In the genomic region with DNA sequence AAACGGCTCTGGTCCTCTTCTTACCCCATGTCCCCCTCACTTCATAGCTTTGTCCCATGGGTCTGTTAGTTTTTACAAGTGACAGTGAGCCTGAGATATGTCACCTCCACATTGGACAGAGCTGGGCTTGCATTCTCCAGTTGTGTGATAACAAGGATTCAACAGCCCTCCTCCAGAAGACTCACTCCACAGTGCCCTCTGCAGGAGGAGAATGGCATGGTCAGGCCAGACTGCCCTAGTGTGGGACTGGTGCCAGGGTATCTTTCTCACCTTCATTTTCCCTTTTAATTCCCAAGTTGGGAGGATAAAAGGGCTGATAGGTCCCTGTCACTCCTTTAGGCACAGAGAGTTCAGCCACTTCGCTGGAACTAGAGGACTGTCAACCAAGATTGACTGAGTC, we compare ENCODE assay signal across 8 mouse cellular contexts.
DNase-seq lines count a peak whose midpoint lies in the region; ATAC-seq and TF ChIP-seq lines count a peak whose summit lies in the region.

No protein-coding gene starts in this region.

- H3K36me3 ChIP-seq in heart, embryonic 15.5 days: no peaks in the 10 kb centered on the region

- TF ChIP-seq CTCF in gastrocnemius, adult 2 months (IDR thresholded peaks at IDR 0.05): peak; percentile 73

- H3K4me1 ChIP-seq in heart, embryonic 15.5 days (replicated peaks): peaks cover 23% of the 10 kb centered on the region

- intact Hi-C loops in gastrocnemius, adult 2 months (cut with DNase I): loop anchor here (10.0 kb wide), 1 partner anchor 694 kb away; no protein-coding TSS in a partner anchor

- no peak overlapping the region for H3K4me2 ChIP-seq in heart, embryonic 15.5 days

- H3K9me3 ChIP-seq in heart, embryonic 15.5 days (replicated peaks): no peaks in the 10 kb centered on the region

- peak; percentile 72 for DNase-seq in gastrocnemius, adult 2 months
- DNase-seq in gastrocnemius, adult 8-10 months (ENCODE audit: low spot score in 2 of 2): no peak
- peak; percentile 46 for DNase-seq in 3T3-L1 (ENCODE audit: low read depth, low spot score)
- peak; percentile 75 for DNase-seq in adrenal gland, postnatal 14 days
- DNase-seq in lung, postnatal 36 days: peak; percentile 61
- no peak for DNase-seq in frontal cortex, postnatal 25 days (ENCODE audit: low spot score in 2 of 2)
- no peak for DNase-seq in left cerebral cortex, adult 8-10 months (ENCODE audit: low spot score in 2 of 2)

- H3K27me3 ChIP-seq in heart, embryonic 15.5 days: no peaks in the 10 kb centered on the region

- no peak overlapping the region for H3K9ac ChIP-seq in heart, embryonic 15.5 days

- H3K4me3 ChIP-seq in gastrocnemius, adult 2 months: no peak overlapping the region
- H3K4me3 ChIP-seq in heart, embryonic 15.5 days: no peak overlapping the region

- H3K27ac ChIP-seq in gastrocnemius, adult 2 months: no peak overlapping the region
- no peak overlapping the region for H3K27ac ChIP-seq in heart, embryonic 15.5 days

- ATAC-seq in heart, embryonic 15.5 days (replicated peaks; ENCODE audit: insufficient number of reproducible peaks, insufficient read depth, low FRiP score, low read depth): peak; percentile 44

- 27% methylated on average over 2 of the region's 2 CpGs for WGBS in heart, embryonic 15.5 days

Comparison
In these comparisons a context has a peak if more than half of its experiments do, and no peak if none do; other contexts are left out.
1. DNase-seq: peak in gastrocnemius, adult 2 months (single experiment), 3T3-L1 (single experiment), adrenal gland, postnatal 14 days (single experiment) and lung, postnatal 36 days (single experiment); none in gastrocnemius, adult 8-10 months (0 of 2), frontal cortex, postnatal 25 days (0 of 2) and left cerebral cortex, adult 8-10 months (0 of 2).